Mouse (Mus musculus): ENCODE measurements around the gene Oxtr. TPM values are rescaled to one million over a fixed set of nuclear protein-coding genes. Genes with fewer than 3 reads are reported as not detected.

The Oxtr gene
- total RNA-seq (2018; cell fraction: chromatin; rRNA removed): not detected
- total RNA-seq (2018; cell fraction: cytosol; rRNA removed): not detected
- not detected for total RNA-seq (2018; cell fraction: nucleus; rRNA removed)
- polyA plus RNA-seq (2018): not detected in 3 replicates

- H3K4me3 ChIP-seq (ENCODE audit: inconsistent target): no peak within 1 kb of the TSS; the same call in 1 of the 2 replicates
These were observed at the start of gene Oxtr for GRCm38 (mm10) chr6:112489910-112490559. Gene Oxtr, minus strand, starts transcription at chr6:112489943.

GRCm38 (mm10) chr6:112525434-112525833 is 35.7 kb upstream of the Oxtr start:
- WGBS (ENCODE audit: missing documents): 90% methylated on average over 5 of the region's 5 CpGs
- Histone ChIP-seq H3K79me2 (ENCODE audit: inconsistent target) (no peaks in the 10 kb centered on the region), H3K36me3 (ENCODE audit: inconsistent target) (no peaks in the 10 kb centered on the region), H3K4me3 (ENCODE audit: inconsistent target) (no peak overlapping the region), H3K27ac (no peak overlapping the region)

More at GRCm38 (mm10) chr6:112489910-112490559, at the start of gene Oxtr:
- 12% methylated on average over 19 of the region's 24 CpGs for WGBS (ENCODE audit: missing documents)
- H3K36me3 ChIP-seq (ENCODE audit: inconsistent target): no peaks in the 10 kb centered on the region
- no peak within 1 kb of the TSS for H3K27ac ChIP-seq
- H3K79me2 ChIP-seq (ENCODE audit: inconsistent target): no peaks in the 10 kb centered on the region

GRCm38 (mm10) chr6:112524459-112524858 is 34.7 kb upstream of the Oxtr start:
- no peaks in the 10 kb centered on the region for H3K36me3 ChIP-seq (ENCODE audit: inconsistent target)
- H3K27ac ChIP-seq: no peak overlapping the region
- H3K4me3 ChIP-seq (ENCODE audit: inconsistent target): no peak overlapping the region
- H3K79me2 ChIP-seq (ENCODE audit: inconsistent target): no peaks in the 10 kb centered on the region
- 75% methylated on average over 10 of the region's 10 CpGs for WGBS (ENCODE audit: missing documents)

- Histone ChIP-seq H3K79me2 (ENCODE audit: inconsistent target) (no peaks in the 10 kb centered on the region), H3K4me3 (ENCODE audit: inconsistent target) (no peak overlapping the region)
- WGBS (ENCODE audit: missing documents): 48% methylated on average over 3 of the region's 3 CpGs
These were observed 28.2 kb upstream of the Oxtr start for GRCm38 (mm10) chr6:112517991-112518390.

GRCm38 (mm10) chr6:112517572-112517971 is 27.8 kb upstream of the Oxtr start:
- Histone ChIP-seq H3K79me2 (ENCODE audit: inconsistent target) (no peaks in the 10 kb centered on the region), H3K27ac (no peak overlapping the region), H3K36me3 (ENCODE audit: inconsistent target) (no peaks in the 10 kb centered on the region), H3K4me3 (ENCODE audit: inconsistent target) (no peak overlapping the region)
- 89% methylated on average over 3 of the region's 3 CpGs for WGBS (ENCODE audit: missing documents)

More at GRCm38 (mm10) chr6:112517991-112518390, 28.2 kb upstream of the Oxtr start:
- Histone ChIP-seq H3K27ac (no peak overlapping the region), H3K36me3 (ENCODE audit: inconsistent target) (no peaks in the 10 kb centered on the region)

GRCm38 (mm10) chr6:112516496-112516895 is 26.8 kb upstream of the Oxtr start:
- Histone ChIP-seq H3K36me3 (ENCODE audit: inconsistent target) (no peaks in the 10 kb centered on the region), H3K27ac (no peak overlapping the region), H3K79me2 (ENCODE audit: inconsistent target) (no peaks in the 10 kb centered on the region), H3K4me3 (ENCODE audit: inconsistent target) (no peak overlapping the region)
- 71% methylated on average over 1 of the region's 1 CpGs for WGBS (ENCODE audit: missing documents)

GRCm38 (mm10) chr6:112514591-112514990 is 24.8 kb upstream of the Oxtr start:
- H3K79me2 ChIP-seq (ENCODE audit: inconsistent target): no peaks in the 10 kb centered on the region
- no peaks in the 10 kb centered on the region for H3K36me3 ChIP-seq (ENCODE audit: inconsistent target)
- no peak overlapping the region for H3K4me3 ChIP-seq (ENCODE audit: inconsistent target)
- WGBS (ENCODE audit: missing documents): 99% methylated on average over 6 of the region's 6 CpGs
- no peak overlapping the region for H3K27ac ChIP-seq

- Histone ChIP-seq H3K27ac (no peak overlapping the region), H3K4me3 (ENCODE audit: inconsistent target) (no peak overlapping the region), H3K79me2 (ENCODE audit: inconsistent target) (no peaks in the 10 kb centered on the region), H3K36me3 (ENCODE audit: inconsistent target) (no peaks in the 10 kb centered on the region)
- WGBS (ENCODE audit: missing documents): 90% methylated on average over 4 of the region's 4 CpGs
These were observed 20.6 kb upstream of the Oxtr start for GRCm38 (mm10) chr6:112510346-112510745.

GRCm38 (mm10) chr6:112509590-112510131 is 19.9 kb upstream of the Oxtr start:
- 89% methylated on average over 2 of the region's 2 CpGs for WGBS (ENCODE audit: missing documents)
- no peak overlapping the region for H3K4me3 ChIP-seq (ENCODE audit: inconsistent target)

GRCm38 (mm10) chr6:112507617-112508016 is 17.9 kb upstream of the Oxtr start:
- WGBS (ENCODE audit: missing documents): 61% methylated on average over 2 of the region's 2 CpGs
- Histone ChIP-seq H3K36me3 (ENCODE audit: inconsistent target) (no peaks in the 10 kb centered on the region), H3K27ac (no peak overlapping the region), H3K4me3 (ENCODE audit: inconsistent target) (no peak overlapping the region), H3K79me2 (ENCODE audit: inconsistent target) (no peaks in the 10 kb centered on the region)

More at GRCm38 (mm10) chr6:112509590-112510131, 19.9 kb upstream of the Oxtr start:
- Histone ChIP-seq H3K36me3 (ENCODE audit: inconsistent target) (no peaks in the 10 kb centered on the region), H3K79me2 (ENCODE audit: inconsistent target) (no peaks in the 10 kb centered on the region), H3K27ac (no peak overlapping the region)

GRCm38 (mm10) chr6:112501156-112501555 is 11.4 kb upstream of the Oxtr start:
- H3K27ac ChIP-seq: no peak overlapping the region
- no peak overlapping the region for H3K4me3 ChIP-seq (ENCODE audit: inconsistent target)
- H3K36me3 ChIP-seq (ENCODE audit: inconsistent target): no peaks in the 10 kb centered on the region
- no peaks in the 10 kb centered on the region for H3K79me2 ChIP-seq (ENCODE audit: inconsistent target)
- 85% methylated on average over 2 of the region's 2 CpGs for WGBS (ENCODE audit: missing documents)

- H3K4me3 ChIP-seq (ENCODE audit: inconsistent target): no peak overlapping the region
- 89% methylated on average over 2 of the region's 2 CpGs for WGBS (ENCODE audit: missing documents)
- no peak overlapping the region for H3K27ac ChIP-seq
- H3K79me2 ChIP-seq (ENCODE audit: inconsistent target): no peaks in the 10 kb centered on the region
- no peaks in the 10 kb centered on the region for H3K36me3 ChIP-seq (ENCODE audit: inconsistent target)
These were observed 9.7 kb upstream of the Oxtr start for GRCm38 (mm10) chr6:112499456-112499855.

- 100% methylated on average over 1 of the region's 3 CpGs for WGBS (ENCODE audit: missing documents)
- Histone ChIP-seq H3K79me2 (ENCODE audit: inconsistent target) (no peaks in the 10 kb centered on the region), H3K4me3 (ENCODE audit: inconsistent target) (no peak overlapping the region), H3K36me3 (ENCODE audit: inconsistent target) (no peaks in the 10 kb centered on the region), H3K27ac (no peak overlapping the region)
These were observed 9.0 kb upstream of the Oxtr start for GRCm38 (mm10) chr6:112498716-112499115.

GRCm38 (mm10) chr6:112497456-112497855 is 7.7 kb upstream of the Oxtr start:
- no peaks in the 10 kb centered on the region for H3K36me3 ChIP-seq (ENCODE audit: inconsistent target)
- no peaks in the 10 kb centered on the region for H3K79me2 ChIP-seq (ENCODE audit: inconsistent target)
- no peak overlapping the region for H3K27ac ChIP-seq
- 86% methylated on average over 2 of the region's 2 CpGs for WGBS (ENCODE audit: missing documents)
- no peak overlapping the region for H3K4me3 ChIP-seq (ENCODE audit: inconsistent target)

- Histone ChIP-seq H3K27ac (no peak overlapping the region), H3K79me2 (ENCODE audit: inconsistent target) (no peaks in the 10 kb centered on the region), H3K4me3 (ENCODE audit: inconsistent target) (no peak overlapping the region), H3K36me3 (ENCODE audit: inconsistent target) (no peaks in the 10 kb centered on the region)
- WGBS (ENCODE audit: missing documents): 86% methylated on average over 8 of the region's 8 CpGs
These were observed 6.7 kb upstream of the Oxtr start for GRCm38 (mm10) chr6:112496291-112497060.
